Mouse (Mus musculus): ENCODE measurements around the gene Ttn.

The Ttn gene

GRCm38 (mm10) chr2:76820472-76820871 is 161.9 kb downstream of the Ttn start:
- DNase-seq (ENCODE audit: low spot score): no peak

DNA sequence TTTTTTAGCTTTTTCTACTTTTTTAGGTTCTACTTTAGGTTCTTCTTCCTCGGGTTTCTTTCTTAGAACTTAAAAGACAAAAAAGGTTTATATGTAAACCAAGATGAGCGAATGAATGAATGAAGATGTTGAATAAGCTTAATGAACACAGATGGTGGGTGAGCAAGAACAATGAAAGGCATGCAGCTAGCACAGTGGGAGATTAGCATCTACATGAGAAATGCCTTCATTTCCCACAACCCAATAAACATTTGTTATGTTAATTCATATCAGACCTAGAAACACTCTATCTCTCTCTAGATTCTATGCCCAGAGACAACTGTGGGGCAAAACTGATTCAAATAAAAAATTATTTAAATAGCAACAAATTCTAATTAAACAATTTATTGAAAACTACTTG is 164.6 kb downstream of the Ttn start:
- DNase-seq (ENCODE audit: low spot score): no peak

- DNase-seq (ENCODE audit: low spot score): no peak
Measured at GRCm38 (mm10) chr2:76814048-76814817, 168.1 kb downstream of the Ttn start.

DNA sequence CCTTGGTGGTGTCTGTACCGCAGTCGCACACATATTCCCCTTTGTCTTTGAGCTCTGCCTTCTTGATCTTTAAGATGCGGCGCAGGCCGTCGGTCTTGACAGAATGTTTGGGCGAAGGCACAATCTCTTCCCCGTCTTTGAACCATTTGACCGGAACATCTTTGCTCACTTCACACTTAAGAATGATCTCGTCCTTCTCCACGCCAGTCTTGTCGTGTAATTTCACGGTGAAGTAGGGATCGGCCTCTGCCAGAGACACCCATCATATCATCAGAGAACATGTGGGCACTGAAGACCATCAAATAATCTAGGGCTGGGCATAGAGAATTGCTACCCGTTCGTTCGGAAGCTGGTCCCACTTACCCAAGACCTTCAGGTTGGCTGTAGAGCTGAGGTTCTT is 171.2 kb downstream of the Ttn start:
- no peak for DNase-seq (ENCODE audit: low spot score)

GRCm38 (mm10) chr2:76808334-76808733 is 174.0 kb downstream of the Ttn start:
- DNase-seq (ENCODE audit: low spot score): no peak

DNA sequence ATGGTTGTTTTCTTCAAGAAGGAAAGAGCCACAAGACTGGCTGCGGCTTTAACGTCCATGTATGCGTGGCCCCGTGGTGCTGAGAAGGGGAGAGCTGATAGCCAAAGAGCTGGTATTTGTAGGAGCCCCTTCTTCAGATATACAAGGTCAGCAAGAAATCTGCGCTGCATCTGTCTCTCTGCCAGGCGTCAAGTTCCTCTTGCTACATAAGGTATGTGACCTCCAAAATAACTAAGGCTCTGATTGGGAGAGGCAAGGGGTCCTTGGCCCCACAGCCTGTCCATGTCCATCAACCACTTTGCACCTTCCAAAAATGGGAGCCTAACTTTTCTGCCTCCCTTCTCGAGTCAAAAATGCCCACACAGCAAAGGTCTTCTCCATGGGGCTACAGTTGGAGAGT is 175.1 kb downstream of the Ttn start:
- DNase-seq (ENCODE audit: low spot score): no peak

DNA sequence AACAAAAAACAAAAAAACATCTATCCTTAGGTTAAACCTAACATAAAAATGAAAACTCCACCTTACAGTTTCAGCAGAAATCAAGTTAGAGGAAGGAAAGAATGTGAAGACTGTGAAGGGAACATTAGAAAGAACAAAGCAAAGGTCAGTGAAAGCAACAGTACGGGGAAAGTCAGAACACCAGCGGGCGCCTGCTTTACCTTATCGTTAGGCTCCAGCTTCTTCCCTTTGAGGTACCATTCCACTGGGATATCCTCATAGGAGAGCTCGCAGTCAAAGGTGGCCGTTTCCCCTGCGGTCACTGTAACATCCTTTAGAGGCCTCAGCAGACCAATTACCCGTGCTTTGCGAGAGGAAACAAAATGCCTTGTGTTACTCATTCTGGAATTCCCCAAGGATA is 175.5 kb downstream of the Ttn start:
- no peak for DNase-seq (ENCODE audit: low spot score)

GRCm38 (mm10) chr2:76806376-76806775 is 176.0 kb downstream of the Ttn start:
- no peak for DNase-seq (ENCODE audit: low spot score)

DNA sequence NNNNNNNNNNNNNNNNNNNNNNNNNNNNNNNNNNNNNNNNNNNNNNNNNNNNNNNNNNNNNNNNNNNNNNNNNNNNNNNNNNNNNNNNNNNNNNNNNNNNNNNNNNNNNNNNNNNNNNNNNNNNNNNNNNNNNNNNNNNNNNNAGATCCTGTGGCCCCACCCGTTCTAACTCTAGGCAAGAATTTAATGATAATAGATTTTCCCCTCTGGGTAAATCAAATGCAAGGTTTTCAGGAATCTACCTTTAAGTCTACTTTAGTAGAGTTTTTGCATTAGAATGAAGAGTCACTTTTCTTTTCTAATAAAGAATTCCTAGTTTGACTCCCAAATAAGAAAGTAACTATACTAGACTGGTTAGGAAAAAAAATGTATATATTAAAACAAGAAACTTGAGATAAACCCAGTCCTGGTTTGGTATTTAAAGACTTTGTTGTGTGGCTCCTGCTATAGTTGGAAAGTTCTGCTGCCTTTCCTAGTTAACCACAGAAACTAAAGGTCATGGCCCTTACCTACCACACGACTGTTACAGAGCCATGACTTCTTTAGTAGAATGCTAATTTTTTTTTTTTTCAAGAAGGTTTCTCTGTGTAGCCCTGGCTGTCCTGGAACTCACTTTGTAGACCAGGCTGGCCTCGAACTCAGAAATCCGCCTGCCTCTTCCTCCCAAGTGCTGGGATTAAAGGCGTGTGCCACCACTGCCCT is 177.0 kb downstream of the Ttn start:
- no peak for DNase-seq (ENCODE audit: low spot score)

- no peak for DNase-seq (ENCODE audit: low spot score)
Measured at GRCm38 (mm10) chr2:76784171-76784570, 198.2 kb downstream of the Ttn start.

GRCm38 (mm10) chr2:76780792-76781191 is 201.6 kb downstream of the Ttn start:
- DNase-seq (ENCODE audit: low spot score): no peak

DNA sequence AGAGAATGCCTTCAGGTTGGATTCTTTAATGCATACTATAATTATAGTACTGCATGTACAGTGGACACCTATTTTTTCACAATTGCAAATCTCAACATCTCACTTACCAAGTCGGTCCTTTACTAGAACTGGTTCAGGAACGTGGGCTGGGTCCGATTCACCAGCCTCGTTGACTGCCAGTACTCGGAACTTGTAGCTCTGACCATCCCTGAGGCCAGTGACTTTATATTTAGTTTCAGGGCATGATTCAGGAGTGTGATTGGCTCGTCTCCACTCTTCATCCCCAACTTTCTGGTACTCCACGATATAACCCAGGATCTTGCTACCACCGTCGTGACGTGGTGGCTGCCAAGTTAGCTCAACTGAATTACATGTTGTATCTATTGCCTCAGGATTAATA is 212.5 kb downstream of the Ttn start:
- DNase-seq (ENCODE audit: low spot score): no peak

GRCm38 (mm10) chr2:76767231-76767630 is 215.1 kb downstream of the Ttn start:
- no peak for DNase-seq (ENCODE audit: low spot score)

DNA sequence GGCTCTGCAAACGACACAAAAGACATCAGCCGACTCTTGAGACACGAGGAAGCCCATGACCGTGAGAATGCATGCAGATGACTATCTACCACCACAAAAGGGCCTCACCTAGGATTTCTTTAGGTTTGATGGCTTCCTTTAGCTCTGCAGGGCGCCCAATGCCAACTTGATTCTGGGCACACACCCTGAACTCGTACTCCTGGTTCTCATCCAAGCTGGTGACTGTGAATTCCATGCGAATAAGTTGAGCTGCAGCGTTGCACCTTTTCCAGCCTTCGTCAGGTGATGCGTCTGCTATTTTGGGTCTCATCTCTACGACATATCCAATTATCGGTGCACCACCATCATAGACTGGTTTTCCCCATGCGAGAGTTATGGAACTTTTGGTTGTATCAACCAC is 217.8 kb downstream of the Ttn start:
- no peak for DNase-seq (ENCODE audit: low spot score)

- no peak for DNase-seq (ENCODE audit: low spot score)
Measured at GRCm38 (mm10) chr2:76762154-76762553, 220.2 kb downstream of the Ttn start.

GRCm38 (mm10) chr2:76756461-76756860 is 225.9 kb downstream of the Ttn start:
- DNase-seq (ENCODE audit: low spot score): no peak

- DNase-seq (ENCODE audit: low spot score): no peak
Measured at GRCm38 (mm10) chr2:76751993-76752392, 230.4 kb downstream of the Ttn start.

DNA sequence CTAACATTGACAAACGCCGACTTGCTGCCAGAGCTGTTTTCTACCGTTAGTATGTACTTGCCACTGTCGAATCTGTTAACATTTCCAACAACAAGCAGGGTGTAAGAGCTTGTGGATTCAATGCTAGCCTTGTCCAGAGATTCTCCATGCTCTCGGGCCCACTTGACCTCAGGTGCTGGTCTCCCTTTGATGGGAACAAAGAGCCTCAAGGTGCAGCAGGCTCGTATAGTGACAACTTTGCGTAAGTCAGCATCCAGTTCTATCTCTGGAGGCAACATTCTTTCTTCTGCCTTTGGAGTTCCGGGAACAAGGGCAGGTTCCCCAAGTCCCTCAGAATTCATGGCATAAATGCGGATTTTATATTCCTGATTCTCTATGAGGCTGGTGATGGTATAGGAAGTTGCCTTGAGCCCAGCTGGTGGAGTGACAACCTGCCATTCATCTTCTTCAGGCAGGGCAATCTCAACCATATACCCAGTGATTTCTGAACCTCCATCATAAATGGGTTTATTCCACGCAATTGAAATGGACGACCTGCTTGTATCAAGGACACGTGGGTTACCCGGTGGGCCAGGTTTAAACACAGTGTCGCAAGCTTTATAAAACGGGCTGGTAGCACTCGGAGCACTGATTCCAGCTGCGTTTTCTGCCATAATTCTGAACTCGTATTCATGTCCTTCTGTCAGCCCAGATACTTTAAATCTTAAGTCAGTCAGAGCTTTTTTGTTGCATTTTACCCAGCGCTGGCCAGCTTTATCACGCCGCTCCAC is 232.8 kb downstream of the Ttn start:
- no peak for DNase-seq (ENCODE audit: low spot score)

DNA sequence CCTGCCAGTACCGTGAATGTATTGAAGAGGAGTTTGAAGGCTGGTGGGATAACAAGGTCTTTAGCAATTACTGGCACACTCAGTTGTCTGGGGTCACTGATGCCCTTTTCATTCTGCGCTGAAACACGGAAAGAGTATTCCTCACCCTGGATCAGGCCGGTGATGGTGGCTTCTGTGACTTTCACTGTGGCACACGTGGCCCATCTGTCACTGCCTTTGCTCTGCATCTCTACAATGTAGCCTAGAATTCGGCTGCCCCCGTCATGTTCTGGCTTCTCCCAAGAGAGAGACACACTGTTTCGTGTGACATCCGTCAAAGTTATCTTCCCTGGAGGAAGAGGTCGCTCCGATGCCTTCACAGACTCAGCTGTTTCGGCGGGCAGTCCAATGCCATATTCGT is 233.7 kb downstream of the Ttn start:
- DNase-seq (ENCODE audit: low spot score): no peak

DNA sequence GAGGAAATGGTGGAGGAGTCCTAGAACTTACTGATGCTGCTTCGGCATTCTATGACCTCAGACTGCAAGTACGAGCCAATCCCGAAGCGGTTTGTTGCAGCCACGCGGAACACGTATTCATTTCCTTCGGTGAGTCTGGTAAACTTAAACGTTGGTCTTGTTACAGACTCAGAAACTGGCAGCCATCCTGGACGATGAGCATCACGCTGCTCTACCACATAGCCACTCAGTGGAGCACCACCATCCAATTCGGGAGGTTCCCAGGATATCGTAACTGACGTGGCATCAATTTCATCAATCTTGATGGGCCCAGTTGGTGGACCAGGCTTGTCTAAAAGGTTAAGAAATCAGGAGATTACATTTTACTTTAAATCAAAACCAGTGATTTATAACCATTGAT is 262.7 kb downstream of the Ttn start:
- DNase-seq (ENCODE audit: low spot score): no peak

DNA sequence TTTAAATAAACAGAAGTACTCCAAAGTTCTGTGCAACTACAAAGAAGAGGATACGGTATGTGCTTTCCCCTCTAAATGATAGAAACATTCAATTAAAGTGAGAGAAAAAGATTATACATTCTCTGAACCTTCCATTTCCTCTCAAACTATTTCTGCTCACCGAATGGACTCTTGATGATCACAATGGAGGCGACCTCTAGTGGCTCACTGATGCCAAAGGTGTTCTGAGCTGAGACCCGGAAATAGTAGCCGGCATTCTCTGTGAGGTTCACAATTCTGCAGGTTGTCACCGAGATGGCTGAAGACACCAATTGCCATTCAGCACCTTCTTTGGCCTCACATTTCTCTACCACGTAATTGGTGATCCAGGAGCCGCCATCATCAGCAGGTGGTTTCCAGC is 267.4 kb downstream of the Ttn start:
- DNase-seq (ENCODE audit: low spot score): no peak

GRCm38 (mm10) chr2:76708512-76708911 is 273.8 kb downstream of the Ttn start:
- DNase-seq (ENCODE audit: low spot score): no peak

DNA sequence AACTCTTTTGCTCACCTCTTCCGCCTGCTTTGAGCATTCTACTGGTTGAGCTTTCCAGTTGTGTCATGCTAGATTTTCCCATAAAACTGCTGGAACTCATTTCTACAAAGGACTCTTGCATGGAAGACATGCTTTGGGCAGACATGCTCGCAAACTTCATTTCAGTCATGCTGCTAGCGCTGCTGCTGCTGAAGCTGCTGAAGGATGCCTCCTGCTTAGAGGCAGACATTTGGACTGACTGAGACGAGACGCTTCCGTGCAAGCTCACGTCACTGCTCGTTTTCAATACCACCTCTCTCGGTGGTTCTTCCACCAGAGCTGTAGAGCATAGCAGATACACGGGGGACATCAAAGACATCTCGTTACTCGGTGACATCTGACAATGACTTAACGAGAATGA is 276.7 kb downstream of the Ttn start:
- no peak for DNase-seq (ENCODE audit: low spot score)

All from layer of hippocampus, adult 9-10 months (tissue).